Mouse (Mus musculus): ENCODE measurements at regions not wholly inside any gene's neighbourhood (a gene's known extent, or its start where the extent isn't known, plus 50 kb on each side); places are given as distances from the start of the nearest gene placed in this dataset.
A peak's percentile ranks its signal among the peaks of the same experiment; 100 is the strongest.

DNA sequence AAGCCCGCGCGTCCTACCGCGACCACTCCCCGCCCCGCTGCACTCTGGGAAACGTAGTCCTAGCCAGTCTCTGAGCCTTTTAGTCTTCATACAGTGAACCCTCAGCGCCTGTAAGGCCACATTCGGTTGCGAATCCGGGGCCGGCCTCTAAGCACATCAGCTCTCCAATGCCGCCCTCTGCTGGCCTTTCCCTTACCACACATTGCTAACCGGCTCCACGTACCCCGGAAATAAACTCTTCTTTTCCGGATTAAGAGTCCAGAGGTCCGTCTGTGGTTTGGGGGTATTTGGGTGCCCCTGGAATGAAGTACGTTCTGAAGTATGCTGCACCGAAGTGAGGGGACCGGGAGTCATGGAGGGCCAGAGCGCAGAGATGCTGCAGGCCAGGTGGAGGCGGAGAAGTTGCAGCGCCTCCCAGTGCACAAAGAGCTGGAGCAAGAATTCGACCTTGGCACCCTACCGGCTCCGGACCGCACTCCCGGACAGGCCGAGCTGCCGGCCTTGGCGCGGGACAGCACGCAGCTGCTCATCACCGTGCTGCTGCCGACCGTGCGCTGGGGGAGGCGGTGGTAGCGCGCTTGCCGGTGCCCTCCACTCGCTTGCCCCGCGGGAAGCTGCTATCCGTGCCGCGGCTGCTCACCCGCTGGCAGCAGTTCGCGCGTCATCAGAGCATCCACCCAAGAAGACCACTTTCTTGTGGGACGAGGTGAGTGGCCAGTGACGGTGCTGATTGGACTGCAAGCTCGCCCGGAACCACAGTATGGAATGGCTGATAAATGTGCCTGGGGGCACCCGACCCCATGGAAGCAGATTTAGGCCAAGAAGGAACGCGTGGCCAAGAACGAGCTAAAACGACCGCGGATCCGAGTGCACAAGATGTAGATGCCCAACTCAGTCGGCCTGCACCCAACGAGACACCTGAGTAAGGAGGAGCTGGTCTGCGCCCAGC lies 62.0 kb upstream of the Cp start:
- H3K27ac ChIP-seq (replicated peaks; ENCODE audit: low read depth, low read length), result peak overlapping the region; percentile 72
- peaks cover 6% of the 10 kb centered on the region for H3K4me1 ChIP-seq (ENCODE audit: control insufficient read depth, insufficient read depth, insufficient read length, low read length)
- H3K4me3 ChIP-seq (ENCODE audit: insufficient read depth, low read depth, low read length), result peak overlapping the region; percentile 93

DNA sequence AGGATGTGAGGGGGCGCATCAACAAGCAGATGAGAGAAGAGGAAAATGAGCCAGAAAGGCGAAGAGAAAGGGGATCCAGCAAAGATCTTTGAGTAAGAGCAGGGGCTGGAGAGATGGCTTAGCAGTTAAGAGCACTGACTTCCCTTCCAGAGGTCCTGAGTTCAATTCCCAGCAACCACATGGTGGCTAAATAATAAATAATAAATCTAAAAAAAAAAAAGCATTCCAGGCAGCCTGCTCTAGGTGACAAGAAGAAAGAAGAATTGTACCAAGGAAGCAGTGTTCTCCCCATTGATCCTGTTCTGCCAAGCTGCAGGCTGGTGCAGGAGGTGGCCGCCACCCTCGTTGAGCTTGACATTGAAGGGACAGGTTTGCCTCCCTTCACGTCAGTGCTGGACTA lies 61.1 kb upstream of the Cp start:
- peak overlapping the region; percentile 93 for H3K4me3 ChIP-seq (ENCODE audit: insufficient read depth, low read depth, low read length)
- peaks cover 6% of the 10 kb centered on the region for H3K4me1 ChIP-seq (ENCODE audit: control insufficient read depth, insufficient read depth, insufficient read length, low read length)
- H3K27ac ChIP-seq (replicated peaks; ENCODE audit: low read depth, low read length), result no peak overlapping the region

DNA sequence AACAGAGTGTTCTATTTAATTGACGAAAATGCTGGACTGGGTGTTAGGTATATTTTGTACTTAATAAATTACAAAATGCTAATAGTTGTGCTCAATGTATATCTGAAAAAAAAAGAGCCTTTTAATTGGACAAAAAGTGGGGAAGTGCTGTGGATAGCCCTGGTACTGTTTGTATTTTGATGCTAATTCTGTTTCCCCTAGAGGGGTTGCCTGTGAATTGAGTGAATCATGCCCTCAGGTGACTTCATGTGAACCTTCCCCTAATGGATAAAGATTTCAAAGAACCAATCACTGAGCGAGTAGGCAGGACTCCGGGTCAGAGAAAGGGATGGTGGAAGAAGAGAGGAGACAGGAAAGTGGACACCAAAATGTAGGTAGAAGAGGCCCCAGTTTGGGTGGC lies 59.7 kb upstream of the Cp start:
- H3K27ac ChIP-seq (replicated peaks; ENCODE audit: low read depth, low read length), result no peak overlapping the region
- H3K4me1 ChIP-seq (ENCODE audit: control insufficient read depth, insufficient read depth, insufficient read length, low read length), result peaks cover 6% of the 10 kb centered on the region
- no peak overlapping the region for H3K4me3 ChIP-seq (ENCODE audit: insufficient read depth, low read depth, low read length)

DNA sequence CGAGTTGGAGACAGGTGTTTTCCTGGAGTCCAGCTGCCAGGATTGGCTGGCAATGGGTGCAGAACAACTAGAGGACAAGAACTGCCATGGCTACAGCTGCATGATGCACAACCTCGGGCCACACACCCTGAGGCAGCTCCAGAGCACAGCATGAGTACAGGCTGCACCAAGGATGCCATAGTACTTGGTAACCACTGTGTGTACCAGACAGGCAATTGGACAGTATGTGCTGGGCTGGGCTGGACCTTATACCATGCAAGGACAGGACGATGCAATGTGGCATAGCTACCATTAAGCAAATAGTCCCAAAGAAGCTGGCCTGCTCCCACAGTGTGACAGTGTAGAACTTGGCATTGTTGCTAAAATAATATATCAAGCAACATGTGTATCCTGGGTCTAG lies 54.6 kb upstream of the Cp start:
- H3K4me1 ChIP-seq (ENCODE audit: control insufficient read depth, insufficient read depth, insufficient read length, low read length), result peaks cover 3% of the 10 kb centered on the region
- H3K27ac ChIP-seq (replicated peaks; ENCODE audit: low read depth, low read length), result no peak overlapping the region
- H3K4me3 ChIP-seq (ENCODE audit: insufficient read depth, low read depth, low read length), result no peak overlapping the region

DNA sequence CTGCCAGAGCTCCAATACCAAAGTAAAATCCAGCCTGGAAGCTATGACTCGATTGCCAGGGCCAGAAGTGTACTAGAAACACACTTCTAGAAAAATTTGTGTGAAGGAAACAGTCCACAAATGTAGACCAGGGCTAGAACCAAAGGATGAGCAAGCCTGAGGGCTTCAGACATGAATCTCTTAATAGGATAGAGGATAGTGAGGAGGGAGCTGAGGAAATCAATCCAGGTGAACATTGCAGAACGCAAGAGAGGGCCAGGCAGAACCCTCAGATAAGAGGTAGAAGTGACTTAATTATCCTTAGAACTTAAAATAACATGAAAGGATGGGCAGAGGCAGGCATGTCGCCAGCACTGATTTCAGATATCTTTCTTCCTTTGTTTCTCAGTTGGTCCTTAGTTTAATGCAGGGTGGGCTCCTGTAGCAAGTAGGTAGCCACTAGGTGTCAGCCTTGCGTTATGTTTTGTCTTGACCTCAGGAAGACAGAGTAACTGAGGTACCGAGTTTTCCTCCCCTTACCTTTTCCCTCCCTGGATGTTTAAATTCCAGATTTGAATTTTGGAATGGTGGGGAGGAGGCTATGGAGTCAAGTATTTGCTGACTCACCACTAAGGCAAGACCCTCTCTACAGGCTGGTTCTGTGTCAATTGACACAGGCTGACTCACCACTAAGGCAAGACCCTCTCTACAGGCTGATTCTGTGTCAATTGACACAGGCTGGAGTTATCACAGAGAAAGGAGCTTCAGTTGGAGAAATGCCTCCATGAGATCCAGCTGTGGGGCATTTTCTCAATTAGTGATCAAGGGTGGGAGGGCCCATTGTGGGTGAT lies 52.2 kb upstream of the Cp start:
- Histone ChIP-seq H3K4me1 (ENCODE audit: control insufficient read depth, insufficient read depth, insufficient read length, low read length) (no peaks in the 10 kb centered on the region), H3K4me3 (ENCODE audit: insufficient read depth, low read depth, low read length) (no peak overlapping the region), H3K27ac (replicated peaks; ENCODE audit: low read depth, low read length) (no peak overlapping the region)
